Mouse (Mus musculus) embryonic fibroblast, embryonic 13.5 days (primary cell): ENCODE measurements around the gene Col3a1. TPM values are rescaled to one million over a fixed set of nuclear protein-coding genes. Genes with fewer than 3 reads are reported as not detected.

Experiments
- H3K27ac ChIP-seq: 2 replicates; pipeline ENCODE4 v1.5.1; 2012; ENCODE audit warnings: low read length, control low read depth, inconsistent platforms; ENCODE audit not compliant: insufficient read depth
- H3K4me1 ChIP-seq: 2 replicates; pipeline ENCODE4 v1.6.1; 2011; ENCODE audit warnings: low read length; ENCODE audit not compliant: control insufficient read depth, insufficient read depth
- H3K4me3 ChIP-seq: 2 replicates; pipeline ENCODE4 v1.5.1; 2011; ENCODE audit warnings: mild to moderate bottlenecking, control low read depth, low read length; ENCODE audit not compliant: insufficient read depth
- CTCF ChIP-seq: IDR thresholded peaks from 2 replicates; pipeline ENCODE4 v1.5.1; 2011; ENCODE audit warnings: mild to moderate bottlenecking, control low read depth, low read length, moderate library complexity, borderline replicate concordance; ENCODE audit not compliant: insufficient read depth
- POLR2A ChIP-seq: IDR thresholded peaks from 2 replicates; pipeline ENCODE4 v1.6.1; 2011; ENCODE audit warnings: low read depth, mild to moderate bottlenecking, control low read depth, low read length, moderate library complexity
- polyA plus RNA-seq: library from polyadenylated mRNA; stranded (reverse); fragments of >200 nt; gene quantifications from 2 replicates; pipeline ENCODE4 v1.2.4, GENCODE M21; 2011; ENCODE audit warnings: low read depth; ENCODE audit not compliant: missing spikeins, insufficient read length

Col3a1 gene
- polyA plus RNA-seq, 1 experiment: 4,064 TPM

GRCm38 (mm10) chr1:45379992-45380690, 68.8 kb downstream of the Col3a1 start:
- Histone ChIP-seq H3K27ac (no peak overlapping the region), H3K4me3 (no peak overlapping the region), H3K4me1 (peaks cover 2% of the 10 kb centered on the region; the same call in 1 of the 2 replicates)
- TF ChIP-seq CTCF (no peak), POLR2A (no peak)

GRCm38 (mm10) chr1:45381866-45382265, 70.5 kb downstream of the Col3a1 start:
- Histone ChIP-seq H3K4me3 (no peak overlapping the region), H3K27ac (no peak overlapping the region; the same call in 1 of the 2 replicates), H3K4me1 (peaks cover 2% of the 10 kb centered on the region; the same call in 1 of the 2 replicates)
- no peak for TF ChIP-seq POLR2A
- TF ChIP-seq CTCF: no peak

Other genes starting within 250 kb of the Col3a1 start
- 998 and 1,092 TPM in 2 replicates for gene Col5a2, start 191.7 kb downstream of the Col3a1 start, polyA plus RNA-seq